Mouse (Mus musculus): ENCODE measurements around the gene Npc1l1. TPM values are rescaled to one million over a fixed set of nuclear protein-coding genes. Genes with fewer than 3 reads are reported as not detected.
A peak's percentile ranks its signal among the peaks of the same experiment; 100 is the strongest.
"Not testable (repeated sequence)": the region's sequence is repeated elsewhere in the genome, so short reads cannot be mapped to it uniquely, and the experiment has no call there.

The Npc1l1 gene
- polyA plus RNA-seq, 1 experiment from 2014 or later: not detected

DNA sequence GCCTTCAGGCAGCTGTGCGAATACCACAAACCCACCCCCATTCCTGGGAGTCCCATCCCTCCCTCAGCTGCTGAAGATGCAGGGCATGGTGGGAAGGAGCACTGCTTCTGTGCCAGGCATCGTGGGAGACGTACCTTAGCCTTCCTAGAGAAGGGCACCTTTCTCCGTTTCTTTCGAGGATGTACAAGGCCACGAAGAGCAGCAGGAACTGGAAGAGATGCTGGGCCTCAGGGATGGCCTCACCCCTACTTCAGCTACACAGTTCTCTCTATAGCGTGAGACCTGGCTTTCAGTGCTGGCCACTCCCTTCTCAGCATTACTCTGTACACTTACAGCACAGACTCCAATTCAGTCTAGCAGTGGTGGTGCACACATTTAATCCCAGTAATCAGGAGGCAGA lies 29.5 kb upstream of the Npc1l1 start:
- no peaks in the 10 kb centered on the region for H3K27me3 ChIP-seq (replicated peaks; ENCODE audit: control insufficient read depth, insufficient read depth, low read length)
- H3K4me1 ChIP-seq (ENCODE audit: control insufficient read depth, insufficient read depth, low read depth, low read length): no peaks in the 10 kb centered on the region
- no peak overlapping the region for H3K4me2 ChIP-seq (ENCODE audit: low read length)
- H3K27ac ChIP-seq (ENCODE audit: low read depth, low read length): no peak overlapping the region
- no peak overlapping the region for H3K4me3 ChIP-seq (ENCODE audit: low read length)
- no peak overlapping the region for H3K9ac ChIP-seq (ENCODE audit: low read depth, low read length)
- no peak for ATAC-seq
- peaks cover 47% of the 10 kb centered on the region for H3K36me3 ChIP-seq (ENCODE audit: control insufficient read depth, insufficient read depth, low read length)
- H3K9me3 ChIP-seq (ENCODE audit: control insufficient read depth, low read length): no peaks in the 10 kb centered on the region
- WGBS: 96% methylated on average over 7 of the region's 7 CpGs

DNA sequence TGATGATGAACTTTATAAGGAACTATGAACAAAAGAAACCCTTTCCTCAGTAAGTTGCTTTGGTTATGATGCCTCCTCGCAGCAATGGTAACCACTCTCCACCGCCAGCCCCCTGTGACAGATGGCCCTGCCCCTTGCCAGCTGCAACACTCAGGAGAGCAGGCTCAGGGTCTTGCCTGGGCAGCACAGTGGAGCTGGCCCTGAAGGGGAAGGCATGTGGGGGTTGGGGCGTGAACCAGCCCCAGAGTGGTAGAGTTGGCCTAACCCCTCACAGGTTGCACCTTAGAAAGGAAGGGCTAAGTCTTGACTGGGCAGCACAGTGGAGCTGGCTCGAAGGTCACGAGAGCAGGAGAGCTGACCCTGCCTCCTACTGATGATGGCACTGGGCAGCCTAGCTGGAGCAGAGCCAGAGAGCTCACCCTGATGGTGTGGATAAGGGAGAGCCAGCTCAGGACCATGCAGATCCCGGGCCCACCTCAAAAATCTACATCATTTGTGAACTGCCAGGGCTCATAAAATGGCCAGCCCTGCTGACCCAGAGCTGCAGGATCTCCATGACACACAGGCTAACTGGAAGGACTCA lies 26.6 kb upstream of the Npc1l1 start:
- no peak overlapping the region for H3K9ac ChIP-seq (ENCODE audit: low read depth, low read length)
- H3K4me2 ChIP-seq (ENCODE audit: low read length): no peak overlapping the region
- H3K36me3 ChIP-seq (ENCODE audit: control insufficient read depth, insufficient read depth, low read length): peaks cover 26% of the 10 kb centered on the region
- no peak overlapping the region for H3K27ac ChIP-seq (ENCODE audit: low read depth, low read length)
- peak; percentile 29; the same call in 1 of the 2 replicates for ATAC-seq
- H3K27me3 ChIP-seq (replicated peaks; ENCODE audit: control insufficient read depth, insufficient read depth, low read length): no peaks in the 10 kb centered on the region
- no peaks in the 10 kb centered on the region for H3K4me1 ChIP-seq (ENCODE audit: control insufficient read depth, insufficient read depth, low read depth, low read length)
- no peaks in the 10 kb centered on the region for H3K9me3 ChIP-seq (ENCODE audit: control insufficient read depth, low read length)
- WGBS: 71% methylated on average over 6 of the region's 6 CpGs
- no peak overlapping the region for H3K4me3 ChIP-seq (ENCODE audit: low read length)

DNA sequence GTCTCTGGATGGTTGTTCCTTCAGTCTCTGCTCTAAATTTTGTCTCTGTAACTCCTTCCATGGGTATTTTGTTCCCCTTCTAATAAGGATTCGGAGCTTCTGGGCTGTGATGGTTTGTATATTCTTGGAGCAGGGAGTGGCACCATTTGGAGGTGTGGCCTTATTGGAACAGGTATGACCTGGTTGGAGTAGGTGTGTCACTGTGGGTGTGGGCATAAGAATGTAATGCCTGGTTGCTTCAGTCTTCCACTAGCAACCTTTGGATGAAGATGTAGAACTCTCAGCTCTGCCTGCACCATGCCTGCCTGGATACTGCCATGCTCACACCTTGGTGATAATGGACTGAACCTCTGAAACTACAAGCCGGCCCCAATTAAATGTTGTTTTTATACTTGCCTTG lies 24.7 kb upstream of the Npc1l1 start:
- H3K36me3 ChIP-seq (ENCODE audit: control insufficient read depth, insufficient read depth, low read length): peaks cover 12% of the 10 kb centered on the region
- not testable (repeated sequence) for H3K9me3 ChIP-seq (ENCODE audit: control insufficient read depth, low read length); H3K27me3 ChIP-seq (replicated peaks; ENCODE audit: control insufficient read depth, insufficient read depth, low read length); H3K4me1 ChIP-seq (ENCODE audit: control insufficient read depth, insufficient read depth, low read depth, low read length); H3K27ac ChIP-seq (ENCODE audit: low read depth, low read length); H3K4me2 ChIP-seq (ENCODE audit: low read length); H3K4me3 ChIP-seq (ENCODE audit: low read length); ATAC-seq; H3K9ac ChIP-seq (ENCODE audit: low read depth, low read length)
- 92% methylated on average over 2 of the region's 2 CpGs for WGBS

DNA sequence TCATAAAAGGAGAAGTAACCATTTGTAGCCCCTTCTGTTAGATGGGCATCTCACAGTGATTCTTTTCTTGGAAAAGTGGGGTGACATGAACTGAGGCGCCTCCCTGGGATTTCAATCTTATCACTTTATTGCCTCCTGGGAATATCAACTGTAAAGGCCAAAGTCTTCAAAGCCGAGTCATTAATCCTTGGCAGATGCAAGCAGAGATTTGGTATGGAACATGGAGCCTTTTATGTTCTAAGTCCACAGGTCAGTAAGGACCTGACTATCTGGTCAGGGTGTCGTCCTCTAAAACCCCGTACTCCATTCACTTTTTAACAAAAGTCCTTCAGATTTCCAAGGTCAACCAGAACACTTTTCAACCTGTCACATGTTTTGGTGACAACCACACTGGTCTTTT lies 22.9 kb upstream of the Npc1l1 start:
- no peak overlapping the region for H3K4me2 ChIP-seq (ENCODE audit: low read length)
- H3K4me1 ChIP-seq (ENCODE audit: control insufficient read depth, insufficient read depth, low read depth, low read length): no peaks in the 10 kb centered on the region
- H3K27me3 ChIP-seq (replicated peaks; ENCODE audit: control insufficient read depth, insufficient read depth, low read length): no peaks in the 10 kb centered on the region
- H3K9ac ChIP-seq (ENCODE audit: low read depth, low read length): no peak overlapping the region
- H3K36me3 ChIP-seq (ENCODE audit: control insufficient read depth, insufficient read depth, low read length): no peaks in the 10 kb centered on the region
- 88% methylated on average over 4 of the region's 4 CpGs for WGBS
- no peaks in the 10 kb centered on the region for H3K9me3 ChIP-seq (ENCODE audit: control insufficient read depth, low read length)
- H3K27ac ChIP-seq (ENCODE audit: low read depth, low read length): no peak overlapping the region
- no peak for ATAC-seq
- no peak overlapping the region for H3K4me3 ChIP-seq (ENCODE audit: low read length)

DNA sequence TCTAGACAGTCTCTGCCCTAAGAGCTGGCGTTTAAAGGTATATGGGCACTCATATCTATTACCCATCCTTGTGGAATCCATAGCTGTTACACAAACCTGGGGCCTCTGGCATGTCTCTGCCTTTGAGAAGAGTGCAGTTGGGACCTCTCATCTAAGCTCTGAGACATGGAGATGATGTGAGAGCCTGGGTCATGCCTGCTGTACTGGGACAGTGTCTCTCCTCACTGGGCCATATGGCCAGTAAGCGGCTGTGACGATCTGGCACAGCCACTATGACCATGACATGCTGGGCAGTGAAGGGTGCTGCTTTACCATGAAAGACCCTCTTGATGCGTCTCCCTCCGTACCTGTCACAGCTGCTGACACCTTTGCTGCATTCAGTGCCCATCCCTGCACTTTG lies 22.3 kb upstream of the Npc1l1 start:
- Histone ChIP-seq H3K4me2 (ENCODE audit: low read length) (no peak overlapping the region), H3K4me3 (ENCODE audit: low read length) (no peak overlapping the region), H3K36me3 (ENCODE audit: control insufficient read depth, insufficient read depth, low read length) (no peaks in the 10 kb centered on the region), H3K9ac (ENCODE audit: low read depth, low read length) (no peak overlapping the region), H3K9me3 (ENCODE audit: control insufficient read depth, low read length) (no peaks in the 10 kb centered on the region), H3K27me3 (replicated peaks; ENCODE audit: control insufficient read depth, insufficient read depth, low read length) (no peaks in the 10 kb centered on the region), H3K4me1 (ENCODE audit: control insufficient read depth, insufficient read depth, low read depth, low read length) (no peaks in the 10 kb centered on the region), H3K27ac (ENCODE audit: low read depth, low read length) (no peak overlapping the region)
- WGBS: 92% methylated on average over 5 of the region's 5 CpGs
- no peak for ATAC-seq

DNA sequence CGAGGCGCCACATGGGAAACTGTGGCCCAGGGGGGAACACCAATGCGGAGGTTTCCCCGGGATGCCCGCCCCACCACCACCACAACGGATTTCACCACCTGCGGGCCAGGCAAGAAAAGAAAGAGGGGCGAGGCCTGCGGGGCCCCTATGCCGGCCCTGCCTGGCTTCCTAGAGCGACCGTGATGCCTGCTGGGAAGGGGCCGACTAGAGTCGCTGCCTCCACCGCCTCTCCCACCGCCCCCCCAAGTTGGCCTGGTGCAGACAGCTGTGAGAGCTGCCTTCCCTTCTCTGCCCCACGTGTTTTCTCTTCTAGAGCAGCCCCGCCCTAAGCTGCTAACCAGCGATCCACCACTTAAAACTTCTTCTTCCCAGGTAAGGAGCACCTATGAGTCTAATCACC lies 14.8 kb upstream of the Npc1l1 start:
- no peak for ATAC-seq
- H3K27me3 ChIP-seq (replicated peaks; ENCODE audit: control insufficient read depth, insufficient read depth, low read length): no peaks in the 10 kb centered on the region

DNA sequence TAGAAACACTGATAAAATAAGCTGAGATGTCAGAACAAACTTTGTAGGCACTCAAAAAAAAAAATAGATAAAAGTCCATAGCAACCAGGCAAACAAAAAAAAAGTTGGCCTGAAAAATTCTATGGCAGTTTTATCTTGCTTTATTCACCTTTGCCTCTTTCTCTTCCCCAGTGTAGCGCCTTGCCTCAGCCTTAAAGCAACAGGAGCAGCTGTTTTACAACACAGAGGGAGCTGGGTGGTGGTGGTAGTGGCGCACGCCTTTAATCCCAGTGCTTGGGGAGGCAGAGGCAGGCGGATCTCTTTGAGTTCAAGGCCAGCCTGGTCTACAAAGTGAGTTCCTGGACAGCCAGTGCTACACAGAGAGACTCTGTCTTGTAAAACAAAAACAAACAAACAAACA lies 3.1 kb upstream of the Npc1l1 start:
- H3K4me2 ChIP-seq (ENCODE audit: low read length): no peak overlapping the region
- 83% methylated on average over 4 of the region's 4 CpGs for WGBS
- H3K9ac ChIP-seq (ENCODE audit: low read depth, low read length): no peak overlapping the region
- H3K9me3 ChIP-seq (ENCODE audit: control insufficient read depth, low read length): no peaks in the 10 kb centered on the region; the same call in 1 of the 2 replicates
- no peaks in the 10 kb centered on the region for H3K36me3 ChIP-seq (ENCODE audit: control insufficient read depth, insufficient read depth, low read length)
- no peak overlapping the region for H3K4me3 ChIP-seq (ENCODE audit: low read length)
- H3K27ac ChIP-seq (ENCODE audit: low read depth, low read length): no peak overlapping the region
- H3K27me3 ChIP-seq (replicated peaks; ENCODE audit: control insufficient read depth, insufficient read depth, low read length): no peaks in the 10 kb centered on the region
- ATAC-seq: no peak
- no peaks in the 10 kb centered on the region for H3K4me1 ChIP-seq (ENCODE audit: control insufficient read depth, insufficient read depth, low read depth, low read length)

More for the DNA sequence above, 14.8 kb upstream of the Npc1l1 start:
- Histone ChIP-seq H3K4me3 (ENCODE audit: low read length) (no peak overlapping the region), H3K4me1 (ENCODE audit: control insufficient read depth, insufficient read depth, low read depth, low read length) (no peaks in the 10 kb centered on the region), H3K4me2 (ENCODE audit: low read length) (no peak overlapping the region), H3K9me3 (ENCODE audit: control insufficient read depth, low read length) (no peaks in the 10 kb centered on the region), H3K36me3 (ENCODE audit: control insufficient read depth, insufficient read depth, low read length) (no peaks in the 10 kb centered on the region), H3K27ac (ENCODE audit: low read depth, low read length) (no peak overlapping the region), H3K9ac (ENCODE audit: low read depth, low read length) (no peak overlapping the region)
- WGBS: 43% methylated on average over 18 of the region's 19 CpGs

DNA sequence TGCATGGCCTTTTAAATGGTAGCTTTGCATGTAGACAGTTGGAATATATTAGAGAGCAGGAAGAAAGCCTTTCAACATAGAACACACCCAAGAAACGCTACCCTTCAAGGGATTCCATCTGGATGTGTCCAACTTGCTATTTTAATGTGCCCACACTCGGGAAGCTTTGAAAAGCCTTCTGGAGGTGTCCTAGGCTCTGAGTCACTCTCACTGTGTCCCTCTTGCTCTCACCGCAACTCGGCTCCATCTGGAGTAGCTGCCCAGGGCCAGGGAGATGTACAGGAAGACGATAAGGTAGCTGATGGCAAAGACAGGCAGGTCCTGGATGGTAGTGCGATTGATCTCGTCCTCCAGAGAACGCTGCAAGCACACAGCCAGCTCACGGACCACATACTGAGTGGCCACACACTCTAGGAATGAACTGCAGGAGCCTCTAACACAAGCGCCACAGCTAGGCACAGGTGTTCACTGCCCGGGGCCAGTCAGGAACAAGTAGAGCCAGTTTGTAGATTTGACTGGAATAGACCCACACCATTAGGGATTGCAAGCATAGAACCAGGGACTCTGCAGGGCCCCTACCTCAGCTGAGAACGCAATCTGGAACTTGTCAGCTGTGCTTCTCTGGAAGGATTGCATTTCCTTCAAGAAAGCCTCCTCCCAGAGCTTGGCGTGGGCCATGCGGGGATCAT lies 5.3 kb downstream of the Npc1l1 start:
- Histone ChIP-seq H3K4me2 (ENCODE audit: low read length) (no peak overlapping the region), H3K9me3 (ENCODE audit: control insufficient read depth, low read length) (no peaks in the 10 kb centered on the region), H3K4me3 (ENCODE audit: low read length) (no peak overlapping the region), H3K27me3 (replicated peaks; ENCODE audit: control insufficient read depth, insufficient read depth, low read length) (no peaks in the 10 kb centered on the region), H3K9ac (ENCODE audit: low read depth, low read length) (no peak overlapping the region), H3K36me3 (ENCODE audit: control insufficient read depth, insufficient read depth, low read length) (no peaks in the 10 kb centered on the region), H3K4me1 (ENCODE audit: control insufficient read depth, insufficient read depth, low read depth, low read length) (no peaks in the 10 kb centered on the region), H3K27ac (ENCODE audit: low read depth, low read length) (no peak overlapping the region)
- ATAC-seq: no peak
- 84% methylated on average over 14 of the region's 14 CpGs for WGBS

DNA sequence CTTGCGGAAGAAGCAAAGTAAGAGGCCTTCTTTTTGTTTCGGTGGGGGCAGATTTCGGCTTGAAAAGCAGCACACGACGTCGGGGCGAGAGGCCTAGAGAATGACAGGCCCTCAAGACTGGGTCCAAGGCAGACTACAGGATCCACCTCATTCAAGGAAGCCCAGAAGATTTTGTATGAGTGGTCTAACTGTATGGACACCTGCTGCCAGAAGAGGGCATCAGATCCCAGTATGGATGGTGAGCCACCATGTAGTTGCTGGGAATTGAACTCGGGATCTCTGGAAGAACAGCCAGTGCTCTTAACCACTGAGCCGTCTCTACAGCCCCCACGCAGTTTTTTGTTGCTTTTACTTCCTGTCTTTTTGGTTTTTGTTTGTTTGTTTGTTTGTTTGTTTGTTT lies 7.8 kb downstream of the Npc1l1 start:
- WGBS: 95% methylated on average over 10 of the region's 10 CpGs
- H3K4me2 ChIP-seq (ENCODE audit: low read length): no peak overlapping the region
- no peak overlapping the region for H3K9ac ChIP-seq (ENCODE audit: low read depth, low read length)
- ATAC-seq: no peak
- H3K36me3 ChIP-seq (ENCODE audit: control insufficient read depth, insufficient read depth, low read length): no peaks in the 10 kb centered on the region
- no peak overlapping the region for H3K27ac ChIP-seq (ENCODE audit: low read depth, low read length)
- H3K27me3 ChIP-seq (replicated peaks; ENCODE audit: control insufficient read depth, insufficient read depth, low read length): no peaks in the 10 kb centered on the region
- no peaks in the 10 kb centered on the region for H3K9me3 ChIP-seq (ENCODE audit: control insufficient read depth, low read length)
- no peak overlapping the region for H3K4me3 ChIP-seq (ENCODE audit: low read length)
- H3K4me1 ChIP-seq (ENCODE audit: control insufficient read depth, insufficient read depth, low read depth, low read length): no peaks in the 10 kb centered on the region

Data from hindbrain, embryonic 16.5 days (tissue).